Mouse (Mus musculus) cortical plate, adult 2 months (tissue): ENCODE measurements around the gene Fcho1. TPM values are rescaled to one million over a fixed set of nuclear protein-coding genes. Genes with fewer than 3 reads are reported as not detected.
"Not testable (repeated sequence)": the region's sequence is repeated elsewhere in the genome, so short reads cannot be mapped to it uniquely, and the experiment has no call there.

Experiments
- H3K27ac ChIP-seq: fragments of 200-500 bp; 2 replicates; pipeline ENCODE4 v1.5.1; 2012; ENCODE audit warnings: low read length, control low read depth, inconsistent platforms; ENCODE audit not compliant: insufficient read depth
- H3K4me1 ChIP-seq: fragments of 200-500 bp; 2 replicates; pipeline ENCODE4 v1.6.1; 2011; ENCODE audit warnings: low read length; ENCODE audit not compliant: control insufficient read depth, insufficient read depth
- H3K4me3 ChIP-seq: fragments of 200-500 bp; 2 replicates; pipeline ENCODE4 v1.5.1; 2011; ENCODE audit warnings: mild to moderate bottlenecking, low read length, control low read depth; ENCODE audit not compliant: insufficient read depth
- CTCF ChIP-seq: fragments of 200-500 bp; IDR thresholded peaks from 2 replicates; pipeline ENCODE4 v1.5.1; 2011; ENCODE audit warnings: mild to moderate bottlenecking, control low read depth, low read length; ENCODE audit not compliant: insufficient read depth; ENCODE audit errors: extremely low read depth
- POLR2A ChIP-seq: fragments of 200-500 bp; IDR thresholded peaks from 2 replicates; pipeline ENCODE4 v1.6.1; 2011; ENCODE audit warnings: mild to moderate bottlenecking, low read length, control low read depth; ENCODE audit not compliant: insufficient read depth; ENCODE audit errors: extremely low read depth
- polyA plus RNA-seq: library from polyadenylated mRNA; depleted of rRNA; stranded (reverse); fragments of >200 nt; gene quantifications from 2 replicates; pipeline ENCODE4 v1.2.3, GENCODE M21; 2012; rRNA removed

Gene Fcho1
- polyA plus RNA-seq, result 218 and 247 TPM in 2 replicates

DNA sequence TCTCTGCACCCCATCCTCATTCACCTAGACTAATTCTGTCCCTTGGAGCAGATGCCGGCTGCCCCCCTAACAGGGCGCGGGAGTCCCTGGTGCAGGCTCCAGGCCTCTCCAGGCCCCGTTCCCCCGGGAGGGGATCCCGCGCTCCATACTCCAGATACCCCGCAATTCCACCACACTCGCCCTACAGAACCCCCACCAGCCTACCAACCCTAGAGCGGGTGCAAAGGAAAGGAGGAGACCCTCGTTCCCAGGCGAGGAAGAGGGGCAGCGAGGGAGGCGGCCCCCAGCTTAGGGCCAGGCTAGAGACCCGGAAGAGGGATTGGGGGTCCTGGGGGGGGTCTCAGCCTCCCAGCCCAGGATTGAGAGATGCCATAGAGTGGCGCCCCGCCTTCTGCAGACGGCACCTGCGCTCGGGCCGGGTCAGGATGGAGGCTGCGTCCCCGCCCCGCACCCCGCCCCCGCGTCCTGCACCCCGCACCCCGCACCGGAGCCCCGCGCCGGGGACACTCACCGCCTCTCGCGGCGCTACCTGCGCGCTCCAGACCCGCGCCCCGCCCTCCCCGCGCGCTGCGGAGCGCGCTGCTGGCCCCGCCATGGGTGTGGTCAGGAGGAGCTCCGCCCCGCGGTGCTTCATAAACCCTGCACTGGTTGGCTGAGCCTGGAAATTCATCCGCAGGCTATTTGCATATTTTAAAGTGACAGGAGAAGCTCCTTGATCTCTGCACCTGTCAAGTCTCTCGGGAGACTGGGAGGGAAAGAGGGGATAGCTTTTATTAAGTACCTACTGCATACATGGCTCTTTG, at the start of gene Fcho1:
Gene Fcho1, minus strand, starts transcription at position 595 of the 803 bp plus-strand sequence.
- Histone ChIP-seq H3K4me3 (peak within 1 kb of the TSS; percentile 64), H3K27ac (peak within 1 kb of the TSS; percentile 36), H3K4me1 (peaks cover 6% of the 10 kb centered on the region)
- TF ChIP-seq POLR2A, result peak; percentile 31; the same call in 1 of the 2 replicates
- TF ChIP-seq CTCF, result no peak

DNA sequence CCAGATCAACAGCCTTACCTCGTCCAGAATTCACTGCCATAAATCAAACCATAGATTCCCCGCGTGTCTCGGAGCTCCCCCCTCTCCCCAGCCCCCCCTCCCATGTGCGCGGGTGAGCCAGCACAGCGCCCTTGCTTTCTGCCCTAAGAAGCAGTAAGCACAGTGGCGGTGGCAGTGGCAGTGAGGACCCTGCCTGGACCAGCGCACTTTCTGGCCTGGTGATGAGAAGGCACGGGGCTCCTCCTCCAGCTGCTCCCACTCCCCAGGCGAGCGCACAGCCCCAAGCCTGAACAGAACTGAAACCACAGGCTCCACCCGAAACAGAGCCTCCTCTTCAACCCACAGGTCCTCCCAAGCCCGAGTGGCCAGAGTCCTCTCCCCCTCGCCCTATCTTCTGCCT, 45.8 kb upstream of the Fcho1 start:
- TF ChIP-seq POLR2A (no peak), CTCF (no peak)
- no peaks in the 10 kb centered on the region for H3K4me1 ChIP-seq
- H3K4me3 ChIP-seq, result no peak overlapping the region
- H3K27ac ChIP-seq, result no peak overlapping the region

DNA sequence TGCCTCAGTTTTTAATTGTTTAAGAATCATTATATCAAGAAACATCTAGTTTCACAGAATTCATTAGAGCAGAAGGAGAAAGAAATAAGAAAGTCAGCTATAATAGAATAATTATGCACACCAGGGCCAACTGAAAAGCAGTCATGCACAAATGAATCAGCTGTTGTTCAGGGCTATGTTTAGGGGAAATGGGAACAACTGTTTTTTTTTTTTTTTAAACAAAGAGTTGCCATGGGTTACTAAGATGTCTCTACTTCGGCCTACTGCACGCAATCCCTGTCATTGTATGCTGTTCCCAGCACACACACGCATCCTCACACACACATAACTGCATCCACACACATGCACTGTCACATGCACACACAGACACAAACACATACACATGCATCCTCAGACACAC, 33.3 kb upstream of the Fcho1 start:
- Histone ChIP-seq H3K27ac (no peak overlapping the region), H3K4me1 (0 out of 2 replicates have a peak, but pooled peaks cover 2% of the 10 kb centered on the region), H3K4me3 (no peak overlapping the region)
- TF ChIP-seq POLR2A (no peak), CTCF (no peak)

GRCm38 (mm10) chr8:71752881-71753552, 27.5 kb upstream of the Fcho1 start:
- not testable (repeated sequence) for H3K27ac ChIP-seq, H3K4me1 ChIP-seq, H3K4me3 ChIP-seq

DNA sequence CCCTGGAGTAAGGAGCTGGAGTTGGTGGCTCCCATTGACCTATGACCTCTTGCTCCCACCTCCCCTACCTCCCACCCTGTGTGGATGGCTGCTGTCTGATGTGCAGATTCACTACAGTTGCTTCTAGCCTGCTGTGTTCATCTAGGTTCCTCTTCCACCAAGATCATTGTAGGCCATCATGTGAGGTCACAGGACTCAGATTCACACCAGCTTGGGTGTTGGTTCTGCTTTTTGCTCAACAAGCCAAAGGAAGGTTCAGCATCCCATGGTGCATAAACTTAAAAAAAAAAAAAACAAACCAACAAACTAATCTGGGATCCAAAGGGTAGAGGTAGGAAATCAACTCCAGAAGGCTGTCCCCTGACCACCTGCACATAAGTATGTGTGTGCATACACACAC, 26.7 kb upstream of the Fcho1 start:
- not testable (repeated sequence) for H3K4me1 ChIP-seq, H3K27ac ChIP-seq, H3K4me3 ChIP-seq

GRCm38 (mm10) chr8:71751337-71751886, 25.9 kb upstream of the Fcho1 start:
- H3K4me1 ChIP-seq, H3K27ac ChIP-seq, H3K4me3 ChIP-seq: not testable (repeated sequence)
- TF ChIP-seq CTCF, result peak; percentile 31

GRCm38 (mm10) chr8:71749321-71750075, 24.0 kb upstream of the Fcho1 start:
- H3K4me1 ChIP-seq, H3K27ac ChIP-seq: not testable (repeated sequence)

DNA sequence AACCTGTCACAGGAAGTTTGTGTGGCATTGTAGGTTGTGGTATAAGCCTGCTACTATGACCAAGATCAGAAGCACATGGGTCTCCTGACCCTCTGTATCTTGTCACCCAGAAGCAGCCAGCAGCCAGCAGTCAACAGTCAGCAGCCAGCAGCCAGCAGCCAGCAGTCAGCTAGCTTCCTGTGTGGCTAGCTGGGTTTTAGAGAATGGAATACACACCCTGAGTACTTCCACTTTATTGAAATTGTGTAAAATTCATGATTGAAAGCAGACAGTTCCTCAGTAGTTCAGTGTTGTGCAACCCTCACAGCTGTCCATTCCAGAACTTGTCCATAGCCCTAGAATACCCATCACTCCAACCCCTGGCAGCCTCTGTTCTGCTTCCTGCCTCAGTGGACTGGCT, 21.6 kb upstream of the Fcho1 start:
- not testable (repeated sequence) for H3K27ac ChIP-seq, H3K4me1 ChIP-seq, H3K4me3 ChIP-seq

More at GRCm38 (mm10) chr8:71749321-71750075, 24.0 kb upstream of the Fcho1 start:
- H3K4me3 ChIP-seq, result not testable (repeated sequence)

DNA sequence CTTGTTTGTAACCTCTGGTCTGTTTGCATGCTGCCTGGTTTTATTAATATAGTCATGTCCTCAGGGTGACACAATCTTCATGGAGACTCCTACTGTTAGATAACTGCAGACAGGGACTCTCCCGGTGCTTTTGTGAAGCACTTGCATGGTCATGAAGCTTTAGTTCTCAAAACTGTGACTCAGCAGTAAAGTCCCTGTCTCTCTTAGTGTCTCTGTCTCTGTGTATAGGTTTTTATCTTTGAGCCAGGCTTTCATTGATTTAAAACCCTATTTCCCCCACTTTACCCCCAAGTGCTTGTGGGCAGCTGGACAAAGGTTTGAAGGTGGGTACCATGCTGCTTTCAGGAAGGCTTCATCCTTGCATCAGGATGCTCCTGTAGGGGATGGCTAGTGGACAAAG, 19.8 kb upstream of the Fcho1 start:
- no peak for TF ChIP-seq POLR2A
- no peak for TF ChIP-seq CTCF
- Histone ChIP-seq H3K27ac (no peak overlapping the region), H3K4me3 (no peak overlapping the region), H3K4me1 (no peaks in the 10 kb centered on the region)

DNA sequence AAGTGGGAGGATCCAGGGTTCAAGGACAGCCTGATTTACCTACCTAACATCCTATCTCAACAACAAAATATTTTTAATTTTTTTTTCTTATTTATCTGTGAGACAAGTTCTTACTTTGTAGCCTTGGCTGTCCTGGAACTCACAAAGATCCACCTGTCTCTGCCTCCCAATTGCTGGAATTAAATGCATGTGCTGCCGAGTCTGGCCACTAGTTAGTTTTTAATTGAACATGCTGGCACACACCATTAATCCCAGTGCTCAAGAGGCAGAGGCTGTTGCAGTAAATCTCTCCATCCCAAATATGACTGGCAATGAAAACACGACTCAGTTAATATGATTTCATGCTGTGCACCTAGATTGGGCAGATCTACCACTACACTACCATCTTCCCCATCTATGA, 17.3 kb upstream of the Fcho1 start:
- TF ChIP-seq POLR2A (no peak), CTCF (no peak)
- H3K4me1 ChIP-seq, result no peaks in the 10 kb centered on the region
- H3K27ac ChIP-seq, result no peak overlapping the region
- no peak overlapping the region for H3K4me3 ChIP-seq
